Mouse (Mus musculus) testis, adult 2 months (tissue): ENCODE data around the gene B4galnt3.

Source experiments
- CTCF ChIP-seq: fragments of 200-500 bp; IDR thresholded peaks from 2 replicates; pipeline ENCODE4 v1.5.1; 2012; ENCODE audit warnings: low read depth, mild to moderate bottlenecking, inconsistent platforms, low read length, moderate library complexity; ENCODE audit not compliant: control insufficient read depth, insufficient read depth, insufficient replicate concordance
- POLR2A ChIP-seq: fragments of 200-500 bp; IDR thresholded peaks from 2 replicates; pipeline ENCODE4 v1.6.1; 2012; ENCODE audit warnings: low read depth, mild to moderate bottlenecking, inconsistent platforms, low read length, moderate library complexity; ENCODE audit not compliant: control insufficient read depth

DNA sequence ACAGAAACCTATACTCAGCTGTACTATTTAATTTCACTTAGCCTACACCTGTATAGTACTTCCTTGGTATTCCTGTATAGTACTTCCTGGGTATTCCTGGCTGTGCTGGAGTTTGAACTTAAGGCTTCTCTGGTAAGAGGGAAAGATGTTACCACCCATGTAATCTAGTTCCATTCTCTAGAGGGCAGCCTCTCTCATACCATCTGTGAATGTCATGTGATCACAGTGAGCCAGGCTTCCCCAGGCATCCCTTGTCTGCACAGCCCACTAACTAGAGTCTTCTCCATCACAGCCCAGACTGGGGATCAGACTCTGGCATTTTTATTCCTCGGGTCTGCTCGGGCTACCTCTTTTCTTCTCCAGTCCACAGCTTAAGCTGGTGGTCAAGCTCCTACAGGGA lies 75.1 kb downstream of the B4galnt3 start:
- TF ChIP-seq CTCF = no peak
- TF ChIP-seq POLR2A = no peak
